Mouse (Mus musculus) cerebellum, adult 18-20 months (tissue): Measurements from ENCODE around the gene Hdhd5.

Experiments used
- DNase-seq, 2 experiments: peaks; one replicate each; pipeline ENCODE4 v3.0.0; 2021

Hdhd5 gene

DNA sequence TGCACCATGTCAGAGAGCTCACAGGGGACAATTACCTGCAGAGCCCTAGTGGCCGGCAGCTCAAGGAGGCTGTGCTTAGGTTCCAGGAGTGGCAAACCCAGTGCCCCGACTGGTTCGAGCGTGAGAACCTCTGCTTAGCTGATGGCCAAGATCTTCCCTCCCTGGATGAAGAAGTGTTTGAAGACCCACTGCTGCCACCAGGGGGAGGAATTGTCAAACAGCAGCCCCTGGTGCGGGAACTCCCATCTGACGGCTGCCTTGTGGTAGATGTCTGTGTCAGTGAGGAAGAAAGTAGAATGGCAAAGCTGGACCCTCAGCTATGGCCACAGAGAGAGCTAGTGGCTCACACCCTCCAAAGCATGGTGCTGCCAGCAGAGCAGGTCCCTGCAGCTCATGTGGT lies 49.6 kb downstream of the Hdhd5 start:
- DNase-seq = no peak

DNA sequence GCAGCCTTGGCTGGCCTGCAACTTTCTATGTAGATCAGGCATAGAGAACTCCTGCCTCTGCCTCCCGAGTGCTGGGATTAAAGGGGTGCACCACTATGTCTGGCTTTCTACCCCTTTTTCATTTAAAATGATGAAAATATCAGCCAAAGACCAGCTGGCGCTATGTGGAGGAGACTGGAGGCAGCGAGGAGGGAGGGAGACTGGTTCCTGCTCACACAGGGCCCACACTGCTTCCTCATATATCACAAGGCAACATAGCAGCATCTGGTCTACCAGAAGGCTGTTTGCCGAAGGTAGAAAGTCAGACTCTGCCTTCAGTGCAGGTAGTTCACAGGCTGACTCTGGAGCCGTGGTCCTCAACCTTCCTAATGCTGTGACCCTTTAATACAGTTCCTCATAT lies 50.8 kb downstream of the Hdhd5 start:
- no peak for DNase-seq

GRCm38 (mm10) chr6:120479302-120479701 lies 51.8 kb downstream of the Hdhd5 start:
- DNase-seq = no peak

- DNase-seq = no peak
Observed at GRCm38 (mm10) chr6:120475288-120475687, 55.8 kb downstream of the Hdhd5 start.

DNA sequence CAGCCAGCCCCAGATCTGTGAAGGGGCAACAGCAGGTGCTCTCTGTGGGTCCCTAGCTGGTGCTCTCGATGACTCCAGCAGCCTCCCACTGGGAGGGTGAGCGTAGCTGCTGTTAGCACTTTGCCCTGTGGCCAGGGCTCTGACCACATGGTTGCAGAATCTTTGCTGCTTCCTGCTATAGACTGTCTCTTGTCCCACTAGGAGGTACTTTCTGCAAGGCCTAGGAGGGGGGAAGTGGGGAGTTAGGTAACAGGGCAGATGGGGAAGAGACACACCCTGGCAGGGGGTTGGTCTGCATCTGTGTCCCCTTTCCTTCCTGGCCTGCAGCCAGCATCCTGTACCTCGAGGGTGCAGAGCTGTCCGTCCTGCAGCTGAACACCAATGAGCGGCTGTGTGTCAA lies 57.7 kb downstream of the Hdhd5 start:
- no peak for DNase-seq

DNA sequence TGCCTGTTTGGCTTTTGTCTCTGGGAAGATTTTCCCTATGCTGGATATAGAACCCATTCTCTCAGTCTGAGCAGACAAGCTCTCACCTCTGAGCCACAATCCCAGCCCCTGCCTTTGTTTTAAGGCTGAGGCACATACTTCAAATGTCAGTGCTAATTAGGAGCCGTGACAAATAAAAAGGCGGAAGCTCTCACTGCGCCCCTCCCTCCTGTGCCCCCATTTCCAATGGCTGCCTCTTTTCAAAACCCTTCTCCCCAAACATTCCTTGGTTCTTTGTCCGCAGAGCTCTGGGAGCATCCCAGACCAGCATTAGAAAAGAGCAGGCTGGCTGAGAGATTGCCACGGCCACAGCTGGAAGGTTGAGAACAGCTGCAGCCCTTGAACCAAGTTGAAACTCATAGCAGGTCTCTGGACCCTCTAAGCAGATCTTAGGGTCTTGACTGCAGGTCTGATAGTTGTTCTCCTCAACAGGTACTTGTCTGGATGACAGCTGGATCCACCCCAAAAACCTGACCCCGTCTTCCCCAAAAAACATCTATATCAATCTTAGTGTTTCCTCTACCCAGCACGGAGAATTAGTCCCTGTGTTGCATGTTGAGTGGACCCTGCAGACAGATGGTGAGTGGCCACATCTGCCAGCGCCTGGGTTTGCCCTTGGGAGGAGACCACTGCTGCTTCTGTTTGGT lies 58.5 kb downstream of the Hdhd5 start:
- DNase-seq = no peak

- no peak for DNase-seq
Observed at GRCm38 (mm10) chr6:120471991-120472441, 59.1 kb downstream of the Hdhd5 start.

DNA sequence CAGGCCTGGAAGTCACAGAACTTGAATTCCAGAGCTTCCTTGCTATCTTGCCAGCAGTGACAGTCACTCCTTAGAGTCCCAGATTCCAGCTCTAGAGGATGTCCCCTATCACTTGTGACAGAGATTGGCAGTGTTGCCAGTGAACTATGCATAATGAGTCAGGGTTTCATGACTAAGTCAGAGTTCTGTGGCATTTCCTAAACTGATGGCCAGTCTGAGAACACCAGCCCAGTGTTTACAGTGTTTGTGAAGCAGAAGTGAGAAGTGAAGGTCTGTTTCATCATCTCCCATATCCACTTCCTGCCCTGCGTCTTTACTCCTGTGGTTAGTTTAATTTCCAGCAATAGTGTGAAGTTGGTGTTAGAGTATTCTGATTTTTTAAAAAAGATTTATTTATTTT lies 60.5 kb downstream of the Hdhd5 start:
- DNase-seq = no peak

DNA sequence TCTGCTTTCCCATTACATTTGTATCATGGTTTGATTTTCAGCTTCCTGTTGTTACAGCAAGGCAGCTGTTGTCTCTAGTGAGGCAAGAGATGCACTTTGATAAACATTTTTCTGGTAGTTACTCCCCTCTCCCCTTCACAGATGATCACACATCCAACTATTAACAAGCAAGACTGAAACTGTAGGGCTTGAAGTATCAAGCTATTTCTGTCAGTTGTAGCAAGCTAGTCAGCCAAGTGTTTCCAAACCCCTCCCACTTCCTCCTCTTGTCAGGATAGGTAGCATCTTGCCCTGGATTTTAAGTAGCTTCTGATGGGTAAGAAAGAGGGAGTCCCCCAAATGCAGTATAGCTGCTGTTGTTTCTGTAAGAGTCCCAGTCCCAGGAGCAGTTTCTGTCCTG lies 61.3 kb downstream of the Hdhd5 start:
- DNase-seq = no peak

- DNase-seq = no peak
Observed at GRCm38 (mm10) chr6:120469268-120469667, 61.9 kb downstream of the Hdhd5 start.

- no peak for DNase-seq
Observed at GRCm38 (mm10) chr6:120468259-120468658, 62.9 kb downstream of the Hdhd5 start.

- no peak for DNase-seq
Observed at GRCm38 (mm10) chr6:120466609-120467329, 64.3 kb downstream of the Hdhd5 start.

GRCm38 (mm10) chr6:120465393-120465792 lies 65.7 kb downstream of the Hdhd5 start:
- no peak for DNase-seq

GRCm38 (mm10) chr6:120464406-120464939 lies 66.6 kb downstream of the Hdhd5 start:
- DNase-seq = no peak

GRCm38 (mm10) chr6:120463884-120464283 lies 67.2 kb downstream of the Hdhd5 start:
- DNase-seq = no peak

GRCm38 (mm10) chr6:120463086-120463871 lies 67.8 kb downstream of the Hdhd5 start, which contains the start of gene Il17ra:
TSS of gene Il17ra (plus strand) at chr6:120463247.
- peak; percentile 18 to 32 for DNase-seq

DNA sequence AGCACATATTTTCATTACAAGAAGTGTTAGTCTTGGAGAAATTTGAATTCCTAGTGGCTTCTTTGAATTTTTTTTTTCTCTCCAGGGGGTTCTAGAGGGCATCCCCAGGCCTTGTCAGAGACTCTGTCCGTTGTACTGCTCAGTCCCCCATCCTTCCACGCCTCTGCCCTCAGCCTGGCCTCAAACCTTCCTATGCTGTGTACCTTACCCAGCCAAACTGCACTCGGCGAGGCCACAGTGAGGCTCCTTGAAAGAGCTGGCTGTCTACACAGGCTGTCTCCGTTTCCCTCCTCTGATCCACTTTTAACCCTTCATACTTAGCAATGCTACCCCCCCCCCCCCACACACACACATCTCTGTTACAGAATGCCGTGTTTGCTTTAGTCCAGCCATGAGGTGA lies 68.9 kb downstream of the Hdhd5 start:
- no peak for DNase-seq

GRCm38 (mm10) chr6:120461217-120461616 lies 69.9 kb downstream of the Hdhd5 start:
- DNase-seq = no peak
